Mouse (Mus musculus) myocyte (in vitro differentiated cells): ENCODE data around the gene Fhad1.

Experiments
- CEBPB ChIP-seq: IDR thresholded peaks from 2 replicates; pipeline ENCODE4 v1.6.1; 2011; ENCODE audit warnings: mild to moderate bottlenecking, moderate library complexity; ENCODE audit not compliant: poor library complexity, insufficient read depth, severe bottlenecking
- E2F4 ChIP-seq: IDR thresholded peaks from one replicate; pipeline ENCODE4 v1.6.1; 2011; ENCODE audit warnings: mild to moderate bottlenecking, control low read depth, moderate library complexity; ENCODE audit not compliant: insufficient read depth
- MYOD1 ChIP-seq, 3 experiments: IDR thresholded peaks; one replicate each; pipeline ENCODE4 v1.6.1; 2011; ENCODE audit warnings: control low read depth in 2 of 3, low read depth in 2 of 3, mild to moderate bottlenecking in 2 of 3, moderate library complexity in 1 of 3; ENCODE audit not compliant: insufficient read length in 2 of 3, control insufficient read depth in 1 of 3
- POLR2A ChIP-seq: IDR thresholded peaks from one replicate; pipeline ENCODE4 v1.6.1; 2011; ENCODE audit warnings: low read depth, mild to moderate bottlenecking, control low read depth, moderate library complexity; ENCODE audit not compliant: insufficient read length
- TCF12 ChIP-seq: IDR thresholded peaks from one replicate; pipeline ENCODE4 v1.6.1; 2011; ENCODE audit warnings: mild to moderate bottlenecking, control low read depth; ENCODE audit not compliant: poor library complexity, insufficient read depth, severe bottlenecking
- USF1 ChIP-seq: IDR thresholded peaks from one replicate; pipeline ENCODE4 v1.6.1; 2011; ENCODE audit warnings: low read depth, mild to moderate bottlenecking, control low read depth, moderate library complexity

- TF ChIP-seq USF1: no peak
- TF ChIP-seq POLR2A: no peak
- TF ChIP-seq TCF12: no peak
- TF ChIP-seq MYOD1 (IDR thresholded peaks at IDR 0.05; ENCODE audit: control insufficient read depth in 1 of 3, insufficient read length in 2 of 3, low read depth in 2 of 3): no peak
- TF ChIP-seq E2F4: no peak
- no peak for TF ChIP-seq CEBPB
Observed at GRCm38 (mm10) chr4:142000581-142000980, 14.3 kb downstream of the Fhad1 start.
